Mouse (Mus musculus) bone marrow, adult 2 months (tissue): Measurements from ENCODE around the gene Dnajc15.

ENCODE experiments used
- CTCF ChIP-seq: fragments of 200-500 bp; IDR thresholded peaks from 2 replicates; pipeline ENCODE4 v1.5.1; 2011; ENCODE audit warnings: low read length, control low read depth; ENCODE audit not compliant: control insufficient read depth, insufficient read depth
- POLR2A ChIP-seq: fragments of 200-500 bp; IDR thresholded peaks from 2 replicates; pipeline ENCODE4 v1.6.1; 2011; ENCODE audit warnings: low read depth, mild to moderate bottlenecking, control low read depth, low read length, borderline replicate concordance; ENCODE audit not compliant: control insufficient read depth

GRCm38 (mm10) chr14:77874304-77875241, at the start of gene Dnajc15:
- TF ChIP-seq CTCF: no peak
- no peak; the same call in 1 of the 2 replicates for TF ChIP-seq POLR2A
